Mouse (Mus musculus) stomach, postnatal 0 days (tissue): Measurements from ENCODE around the gene Gaa.

ENCODE experiments used
- CTCF ChIP-seq: IDR thresholded peaks from 2 replicates; pipeline ENCODE4 v1.5.1; 2016; ENCODE audit warnings: antibody characterized with exemption, low read depth, mild to moderate bottlenecking, moderate library complexity
- EP300 ChIP-seq: optimal IDR thresholded peaks from 2 replicates; pipeline ENCODE3; 2016; ENCODE audit warnings: antibody characterized with exemption

GRCm38 (mm10) chr11:119322521-119322920 is 54.8 kb downstream of the Gaa start:
- TF ChIP-seq CTCF = no peak
- TF ChIP-seq EP300 = no peak
